Mouse (Mus musculus): ENCODE measurements around the gene Mettl8.

The Mettl8 gene

DNA sequence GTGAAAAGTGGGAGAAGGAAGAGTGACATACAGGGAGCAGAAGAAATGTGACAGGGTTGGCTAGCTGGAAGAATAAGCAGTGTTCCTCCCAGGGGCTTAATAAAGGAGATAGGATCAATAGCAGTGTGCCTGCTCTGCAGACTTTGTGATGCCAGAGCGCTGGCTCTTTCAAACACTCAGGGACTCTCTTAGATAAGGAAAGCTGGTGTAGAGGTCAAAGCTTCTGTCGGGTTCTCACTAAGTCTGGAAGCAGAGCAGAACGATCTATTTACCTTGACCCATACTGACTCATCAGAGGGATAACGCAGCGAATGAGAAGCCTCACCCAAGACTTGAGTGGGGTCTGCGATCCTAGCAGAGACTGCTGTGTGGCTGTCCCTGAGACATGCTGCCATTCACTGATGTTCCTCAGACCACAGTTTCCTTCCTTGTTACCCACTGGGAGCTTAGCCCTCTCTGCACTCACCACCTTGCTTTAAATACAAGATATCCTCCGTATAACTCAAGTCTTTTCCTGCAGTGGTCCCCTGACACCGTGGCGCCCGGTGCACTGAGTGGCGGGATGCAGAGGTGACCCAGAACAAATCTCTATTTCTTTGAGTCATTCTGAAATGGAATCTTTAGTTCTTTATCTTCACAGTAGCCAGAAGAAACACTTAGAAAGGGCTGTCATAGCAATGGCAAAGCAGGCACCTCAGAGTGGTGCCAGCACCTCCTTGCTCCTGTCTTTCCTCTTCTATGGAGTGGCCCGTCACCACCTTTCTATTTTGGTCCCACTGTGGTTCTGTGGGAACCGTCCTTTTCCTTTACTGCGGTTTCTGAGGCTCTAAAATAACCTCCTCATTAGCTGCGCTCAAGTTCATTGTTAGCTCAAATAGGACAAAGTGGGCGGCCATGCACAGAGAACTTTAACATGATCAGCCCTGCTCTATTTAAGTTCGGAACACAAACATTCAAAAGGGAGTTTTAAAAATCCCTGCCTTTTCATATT is 65.9 kb downstream of the Mettl8 start:
- no peak for DNase-seq (ENCODE audit: extremely low spot score)

DNA sequence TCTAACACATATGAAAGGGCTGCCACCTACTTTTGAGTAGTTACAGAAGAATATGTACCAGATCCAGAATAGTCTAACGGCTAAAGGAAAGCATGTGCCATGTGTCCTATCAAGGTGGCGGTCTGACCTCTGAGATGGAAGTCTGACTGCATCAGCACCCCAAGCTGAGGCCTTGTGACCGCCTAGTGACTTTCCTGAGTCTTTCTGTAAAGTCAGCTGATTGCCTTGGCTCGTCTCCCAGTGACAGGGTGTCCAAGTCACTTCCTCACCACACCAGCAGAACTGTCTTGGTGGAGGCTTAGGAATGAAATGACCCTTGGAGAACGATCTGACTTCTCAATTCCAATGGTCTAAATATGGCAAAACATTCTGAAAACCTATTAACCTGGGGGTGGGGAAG is 77.1 kb downstream of the Mettl8 start:
- no peak for DNase-seq (ENCODE audit: extremely low spot score)

GRCm38 (mm10) chr2:70974769-70975168 is 80.6 kb downstream of the Mettl8 start:
- DNase-seq (ENCODE audit: extremely low spot score), result no peak

DNA sequence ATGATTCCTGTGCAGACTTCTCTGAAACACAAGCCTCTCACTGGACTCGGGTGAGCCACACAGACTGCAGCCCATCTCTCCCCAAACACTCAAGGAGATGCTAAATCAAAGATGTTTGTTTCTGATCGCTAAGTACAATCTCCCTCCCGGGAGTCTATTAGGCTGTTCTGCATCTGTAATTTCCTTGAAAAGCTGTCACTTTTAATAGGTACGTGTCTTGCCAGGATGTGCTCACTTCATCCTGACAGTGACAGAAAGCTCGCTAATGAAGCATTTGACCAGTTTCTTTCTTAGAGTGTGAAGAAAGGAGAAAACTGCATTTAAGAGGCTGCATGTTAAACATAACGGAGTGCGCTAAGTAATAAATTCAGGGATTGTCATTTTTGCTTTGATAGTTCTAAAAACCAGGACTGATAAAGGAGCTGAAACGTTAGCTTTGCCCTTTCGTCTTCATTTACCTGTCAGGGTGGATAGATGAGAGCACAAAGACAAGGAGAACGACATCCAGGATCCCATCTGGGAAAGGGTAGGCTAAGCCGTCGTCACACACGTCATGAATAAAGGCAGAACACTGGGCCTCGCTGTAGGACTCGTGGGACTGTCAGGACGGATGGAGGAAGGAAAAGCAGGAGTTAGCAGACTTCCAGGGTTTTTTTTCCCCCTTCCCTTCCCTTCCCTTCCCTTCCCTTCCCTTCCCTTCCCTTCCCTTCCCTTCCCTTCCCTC is 82.4 kb downstream of the Mettl8 start:
- no peak for DNase-seq (ENCODE audit: extremely low spot score)

- no peak for DNase-seq (ENCODE audit: extremely low spot score)
Observed at GRCm38 (mm10) chr2:70970158-70970741, 85.1 kb downstream of the Mettl8 start.

DNA sequence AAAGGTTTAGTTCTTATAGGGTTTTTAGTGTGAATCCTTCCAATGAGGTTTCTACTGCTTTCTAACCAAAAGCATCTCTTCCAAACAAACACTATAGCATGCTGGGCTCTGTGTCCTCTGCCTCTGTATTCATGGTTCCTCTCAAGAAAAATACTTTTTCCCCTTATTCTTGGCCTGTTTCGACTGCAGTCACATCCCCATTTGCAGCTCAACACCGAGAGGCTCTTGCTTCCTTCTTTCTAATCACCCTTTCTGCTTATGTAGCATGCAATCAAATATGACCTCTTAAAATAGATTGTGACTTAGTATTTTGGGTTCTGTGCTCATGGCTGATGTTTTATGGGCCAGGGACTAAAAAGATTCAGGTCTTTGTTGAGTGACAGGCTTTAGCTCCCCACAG is 87.1 kb downstream of the Mettl8 start:
- DNase-seq (ENCODE audit: extremely low spot score), result no peak

GRCm38 (mm10) chr2:70967216-70967615 is 88.2 kb downstream of the Mettl8 start:
- DNase-seq (ENCODE audit: extremely low spot score), result no peak

- no peak for DNase-seq (ENCODE audit: extremely low spot score)
Observed at GRCm38 (mm10) chr2:70964809-70965208, 90.6 kb downstream of the Mettl8 start.

GRCm38 (mm10) chr2:70962921-70963320 is 92.5 kb downstream of the Mettl8 start:
- no peak for DNase-seq (ENCODE audit: extremely low spot score)

GRCm38 (mm10) chr2:70961086-70961941 is 94.1 kb downstream of the Mettl8 start:
- DNase-seq (ENCODE audit: extremely low spot score), result no peak

- no peak for DNase-seq (ENCODE audit: extremely low spot score)
Observed at GRCm38 (mm10) chr2:70960090-70960489, 95.3 kb downstream of the Mettl8 start.

GRCm38 (mm10) chr2:70959337-70959736 is 96.0 kb downstream of the Mettl8 start:
- no peak for DNase-seq (ENCODE audit: extremely low spot score)

GRCm38 (mm10) chr2:70958536-70958935 is 96.8 kb downstream of the Mettl8 start:
- no peak for DNase-seq (ENCODE audit: extremely low spot score)

DNA sequence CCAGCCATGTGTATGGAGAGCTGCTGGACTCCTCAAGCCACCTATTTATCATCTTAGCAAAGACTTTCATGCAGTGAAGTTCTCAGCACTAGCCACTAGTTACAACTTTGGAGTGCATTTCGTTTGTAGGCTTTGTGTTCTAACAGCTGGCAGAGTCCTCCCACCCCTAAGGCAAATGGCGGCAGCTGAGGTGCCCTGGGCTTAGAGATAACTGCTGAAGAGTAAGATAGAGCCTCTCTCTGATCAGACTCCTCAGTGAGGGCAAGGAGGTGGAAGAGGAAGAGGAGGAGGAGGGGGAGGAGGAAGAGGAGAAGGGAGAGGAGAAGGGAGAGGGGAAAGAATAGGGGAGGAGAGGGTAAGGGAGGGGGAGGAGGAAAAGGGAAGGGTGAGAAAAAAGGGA is 101.8 kb downstream of the Mettl8 start:
- no peak for DNase-seq (ENCODE audit: extremely low spot score)

DNA sequence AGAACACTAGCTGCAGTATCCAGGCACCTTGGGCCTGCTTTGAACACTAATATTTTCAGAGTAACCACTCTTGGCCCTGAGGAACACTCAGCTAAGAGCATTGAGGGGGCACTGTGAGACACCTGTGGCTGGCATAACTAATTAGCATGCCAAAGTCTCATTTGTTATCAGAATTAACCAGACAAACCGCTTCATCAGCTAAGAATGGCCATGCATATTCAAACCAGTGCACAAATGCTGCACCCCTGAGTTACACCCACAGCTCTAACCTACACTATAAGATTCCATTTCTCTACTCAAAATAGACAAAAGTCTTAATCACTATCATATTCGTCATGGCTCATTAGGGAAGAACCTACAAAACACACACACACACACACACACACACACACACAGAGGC is 103.4 kb downstream of the Mettl8 start:
- no peak for DNase-seq (ENCODE audit: extremely low spot score)

GRCm38 (mm10) chr2:70944511-70945305 is 110.7 kb downstream of the Mettl8 start:
- DNase-seq (ENCODE audit: extremely low spot score), result no peak

DNA sequence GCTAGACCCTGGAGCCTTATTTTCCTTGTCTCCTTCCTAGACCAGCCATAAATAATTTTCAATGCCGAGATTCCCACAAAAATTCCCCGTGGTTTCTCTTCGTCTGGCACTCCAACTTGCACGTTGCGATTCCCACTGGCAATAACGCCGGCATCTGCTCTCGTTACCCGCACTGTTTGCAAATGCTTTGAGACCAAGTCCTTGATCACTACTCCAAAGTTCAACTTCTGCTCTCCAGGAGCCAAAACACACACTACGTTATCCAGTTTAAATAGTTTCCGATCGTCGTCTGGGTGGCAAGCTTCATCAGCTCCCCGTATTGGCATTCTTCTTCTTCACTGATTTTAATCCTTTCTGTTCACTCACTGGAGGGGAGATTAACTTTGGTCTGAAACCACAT is 114.6 kb downstream of the Mettl8 start:
- no peak for DNase-seq (ENCODE audit: extremely low spot score)

- DNase-seq (ENCODE audit: extremely low spot score), result no peak
Observed at GRCm38 (mm10) chr2:70938844-70939494, 116.4 kb downstream of the Mettl8 start.

- no peak for DNase-seq (ENCODE audit: extremely low spot score)
Observed at GRCm38 (mm10) chr2:70934772-70935171, 120.6 kb downstream of the Mettl8 start.

- no peak for DNase-seq (ENCODE audit: extremely low spot score)
Observed at GRCm38 (mm10) chr2:70933516-70933915, 121.9 kb downstream of the Mettl8 start.

Measured in embryo, embryonic 9.5 days (tissue).